Comparison of ENCODE assay signal across 10 mouse cellular contexts in the genomic region with DNA sequence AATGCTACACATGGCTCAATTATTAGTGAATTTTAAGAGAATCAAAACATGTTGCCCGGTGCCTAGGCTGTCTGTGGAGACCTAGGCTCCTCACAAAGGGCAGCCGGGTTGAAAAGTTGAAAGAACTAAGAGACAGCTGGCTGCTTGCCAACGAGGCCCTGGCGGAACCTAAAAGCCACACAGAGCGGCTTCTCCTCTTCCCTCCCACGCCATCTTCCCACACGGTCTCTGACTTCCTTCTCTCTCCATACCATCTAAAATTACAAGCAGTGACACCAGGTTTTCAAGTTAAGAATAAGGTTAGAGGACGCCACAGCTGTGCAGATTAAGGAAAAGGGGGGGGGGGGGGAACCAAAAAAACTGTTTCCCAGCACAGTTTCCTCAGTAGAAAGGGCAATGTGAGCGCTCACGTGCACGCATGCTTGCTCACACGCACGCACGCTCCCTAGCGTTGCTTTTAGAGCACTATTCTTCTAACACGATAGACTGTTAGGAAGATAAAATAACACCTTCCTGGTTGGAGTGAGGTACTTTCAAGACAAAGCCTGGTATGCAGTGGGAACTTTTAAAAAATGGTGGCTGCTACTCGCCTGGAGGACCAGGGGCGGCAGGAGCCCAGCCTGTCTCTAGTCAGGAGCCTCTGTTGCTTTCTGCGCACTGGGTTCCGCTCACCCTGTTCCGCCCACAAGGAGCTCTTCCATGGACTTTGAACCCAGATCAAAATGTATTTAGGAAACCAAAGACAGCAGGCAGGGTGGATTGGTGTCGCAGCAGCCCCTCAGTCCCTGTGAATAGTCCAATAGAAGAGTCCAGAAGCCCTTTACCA. TPM values are rescaled to one million over a fixed set of nuclear protein-coding genes. Genes with fewer than 3 reads are reported as not detected.
A peak's percentile ranks its signal among the peaks of the same experiment; 100 is the strongest.
DNase-seq lines count a peak whose midpoint lies in the region; ATAC-seq and TF ChIP-seq lines count a peak whose summit lies in the region.
"Had no signal": no experiment of that assay in that cellular context is flagged by ENCODE, and none has a peak within 500 bp of the region (broad histone marks: within the 10 kb centered on the region; RNA-seq: fewer than 3 reads in every experiment).

No protein-coding gene starts in this region.

- no peak overlapping the region for H3K27ac ChIP-seq in hindbrain, embryonic 14.5 days
- no peak overlapping the region for H3K27ac ChIP-seq in hindbrain, embryonic 16.5 days (ENCODE audit: low read depth, low read length)
- H3K27ac ChIP-seq in ES-Bruce4 (ENCODE audit: insufficient read depth, low read length) = no peak overlapping the region
- no peak overlapping the region for H3K27ac ChIP-seq in intestine, embryonic 16.5 days (ENCODE audit: low read length)
- H3K27ac ChIP-seq: limb, embryonic 12.5 days; stomach, embryonic 15.5 days had no signal

- peak; percentile 51 for DNase-seq in hindbrain, embryonic 14.5 days (ENCODE audit: low spot score)
- peak; percentile 46 for DNase-seq in embryo, embryonic 10.5 days (ENCODE audit: low spot score)
- DNase-seq in left cerebral cortex, adult 18-20 months (ENCODE audit: low spot score in 2 of 2) = no peak
- no peak for DNase-seq in urinary bladder, postnatal 4 days (ENCODE audit: low spot score in 2 of 2)

- WGBS in hindbrain, embryonic 14.5 days = 58% methylated on average over 22 of the region's 22 CpGs
- WGBS in hindbrain, embryonic 16.5 days = 54% methylated on average over 22 of the region's 22 CpGs
- 58% methylated on average over 22 of the region's 22 CpGs for WGBS in intestine, embryonic 16.5 days

- H3K27me3 ChIP-seq in hindbrain, embryonic 14.5 days (ENCODE audit: control insufficient read depth, insufficient read depth, low read length) = no peaks in the 10 kb centered on the region
- no peaks in the 10 kb centered on the region for H3K27me3 ChIP-seq in hindbrain, embryonic 16.5 days (replicated peaks; ENCODE audit: control insufficient read depth, insufficient read depth, low read length)
- no peaks in the 10 kb centered on the region for H3K27me3 ChIP-seq in ES-Bruce4 (ENCODE audit: control insufficient read depth, insufficient read depth, low read length, poor library complexity, severe bottlenecking)
- H3K27me3 ChIP-seq in intestine, embryonic 16.5 days (replicated peaks; ENCODE audit: control insufficient read depth, insufficient read depth, low read length) = no peaks in the 10 kb centered on the region
- H3K27me3 ChIP-seq: limb, embryonic 12.5 days; stomach, embryonic 15.5 days had no signal

- no peak for TF ChIP-seq POLR2A in ES-Bruce4 (IDR thresholded peaks at IDR 0.05; ENCODE audit: insufficient read depth, low read length)

- H3K36me3 ChIP-seq in hindbrain, embryonic 14.5 days (replicated peaks; ENCODE audit: control insufficient read depth, insufficient read depth) = no peaks in the 10 kb centered on the region
- H3K36me3 ChIP-seq in hindbrain, embryonic 16.5 days (ENCODE audit: control insufficient read depth, insufficient read depth, low read length) = no peaks in the 10 kb centered on the region
- no peaks in the 10 kb centered on the region for H3K36me3 ChIP-seq in ES-Bruce4 (ENCODE audit: control insufficient read depth, insufficient read depth, low read length, poor library complexity, severe bottlenecking)
- no peaks in the 10 kb centered on the region for H3K36me3 ChIP-seq in intestine, embryonic 16.5 days (ENCODE audit: control insufficient read depth, insufficient read depth, low read length)
- H3K36me3 ChIP-seq: limb, embryonic 12.5 days; stomach, embryonic 15.5 days had no signal

- no peaks in the 10 kb centered on the region for H3K9me3 ChIP-seq in hindbrain, embryonic 14.5 days (ENCODE audit: control insufficient read depth, low read length)
- no peaks in the 10 kb centered on the region for H3K9me3 ChIP-seq in hindbrain, embryonic 16.5 days (ENCODE audit: control insufficient read depth, low read length)
- no peaks in the 10 kb centered on the region for H3K9me3 ChIP-seq in ES-Bruce4 (replicated peaks; ENCODE audit: control insufficient read depth, insufficient read depth, low read length, poor library complexity, severe bottlenecking)
- no peaks in the 10 kb centered on the region for H3K9me3 ChIP-seq in intestine, embryonic 16.5 days (ENCODE audit: control insufficient read depth, low read length)
- H3K9me3 ChIP-seq: limb, embryonic 12.5 days; stomach, embryonic 15.5 days had no signal

- H3K9ac ChIP-seq in hindbrain, embryonic 14.5 days = no peak overlapping the region
- no peak overlapping the region for H3K9ac ChIP-seq in hindbrain, embryonic 16.5 days (ENCODE audit: low read depth, low read length)
- H3K9ac ChIP-seq in ES-Bruce4 (ENCODE audit: low read depth, poor library complexity, severe bottlenecking) = 0 out of 2 replicates have a peak overlapping the region, but pooled peaks have one; percentile 3
- H3K9ac ChIP-seq in intestine, embryonic 16.5 days (ENCODE audit: low read depth, low read length) = no peak overlapping the region
- H3K9ac ChIP-seq: limb, embryonic 12.5 days; stomach, embryonic 15.5 days had no signal

- no peak for TF ChIP-seq EP300 in ES-Bruce4 (IDR thresholded peaks at IDR 0.05; ENCODE audit: insufficient read depth, low read depth, low read length)

- H3K4me2 ChIP-seq in hindbrain, embryonic 14.5 days (replicated peaks) = no peak overlapping the region
- no peak overlapping the region for H3K4me2 ChIP-seq in hindbrain, embryonic 16.5 days (ENCODE audit: low read length)
- no peak overlapping the region for H3K4me2 ChIP-seq in intestine, embryonic 16.5 days (ENCODE audit: low read depth, low read length)
- H3K4me2 ChIP-seq: limb, embryonic 12.5 days; stomach, embryonic 15.5 days had no signal

- H3K4me3 ChIP-seq in hindbrain, embryonic 14.5 days (replicated peaks; ENCODE audit: low read length) = no peak overlapping the region
- no peak overlapping the region for H3K4me3 ChIP-seq in hindbrain, embryonic 16.5 days (ENCODE audit: low read length)
- no peak overlapping the region for H3K4me3 ChIP-seq in ES-Bruce4 (ENCODE audit: low read depth, low read length)
- no peak overlapping the region for H3K4me3 ChIP-seq in intestine, embryonic 16.5 days (ENCODE audit: low read length)
- H3K4me3 ChIP-seq: limb, embryonic 12.5 days; stomach, embryonic 15.5 days had no signal

- H3K4me1 ChIP-seq in hindbrain, embryonic 14.5 days (replicated peaks; ENCODE audit: control insufficient read depth, insufficient read depth, low read length) = no peaks in the 10 kb centered on the region
- no peaks in the 10 kb centered on the region for H3K4me1 ChIP-seq in hindbrain, embryonic 16.5 days (ENCODE audit: control insufficient read depth, insufficient read depth, low read depth, low read length)
- H3K4me1 ChIP-seq in ES-Bruce4 (ENCODE audit: control insufficient read depth, insufficient read depth, low read length) = no peaks in the 10 kb centered on the region
- H3K4me1 ChIP-seq in intestine, embryonic 16.5 days (ENCODE audit: control insufficient read depth, insufficient read depth, low read length) = peaks cover 14% of the 10 kb centered on the region

- no peak for ATAC-seq in hindbrain, embryonic 14.5 days (ENCODE audit: low FRiP score)
- no peak for ATAC-seq in hindbrain, embryonic 16.5 days
- peak; percentile 11; the same call in 1 of the 2 replicates for ATAC-seq in intestine, embryonic 16.5 days
- ATAC-seq in megakaryocyte-erythroid progenitor cell, adult 5-6 weeks (replicated peaks; ENCODE audit: low FRiP score, low TSS enrichment, poor library complexity, severe bottlenecking) = peak; percentile 50; the same call in 1 of the 2 replicates

- TF ChIP-seq CTCF in ES-Bruce4 (IDR thresholded peaks at IDR 0.05; ENCODE audit: low read depth, low read length) = no peak

RNA-seq across cellular contexts. Expression of a gene that starts 54.5 kb away (rescaled TPM):
- 58.9 and 61.6 TPM in 2 replicates for polyA plus RNA-seq in hindbrain, embryonic 14.5 days (2014; fragmentation: Nextera tagmentation; extraction: Ambion mirVana)
- polyA plus RNA-seq in hindbrain, embryonic 16.5 days (2015; fragmentation: Nextera tagmentation; extraction: Ambion mirVana) = 49.7 and 57.8 TPM in 2 replicates
- polyA plus RNA-seq in ES-Bruce4 (2011; ENCODE audit: insufficient read depth, insufficient read length, low read depth, missing spikeins) = 80.9 and 98.7 TPM in 2 replicates
- 27.4 and 30.0 TPM in 2 replicates for polyA plus RNA-seq in intestine, embryonic 16.5 days (2015; fragmentation: Nextera tagmentation; extraction: Ambion mirVana)
- 9.1 and 14.2 TPM in 2 replicates for total RNA-seq in megakaryocyte-erythroid progenitor cell, adult 5-6 weeks (2014; fragmentation: Nextera tagmentation)
- 0.88 and 1.6 TPM in 2 replicates for total RNA-seq in megakaryocyte-erythroid progenitor cell, adult 5-6 weeks (2017)
- 10 to 100 TPM; 61.9 to 68.9 TPM for total RNA-seq in left cerebral cortex, adult 18-20 months (2021)

RNA-seq across cellular contexts. Expression of a gene that starts 58.8 kb away (rescaled TPM):
- 96.7 and 99.6 TPM in 2 replicates for polyA plus RNA-seq in hindbrain, embryonic 14.5 days (2014; fragmentation: Nextera tagmentation; extraction: Ambion mirVana)
- 72.9 and 75.7 TPM in 2 replicates for polyA plus RNA-seq in hindbrain, embryonic 16.5 days (2015; fragmentation: Nextera tagmentation; extraction: Ambion mirVana)
- polyA plus RNA-seq in ES-Bruce4 (2011; ENCODE audit: insufficient read depth, insufficient read length, low read depth, missing spikeins) = 152 and 161 TPM in 2 replicates
- polyA plus RNA-seq in intestine, embryonic 16.5 days (2015; fragmentation: Nextera tagmentation; extraction: Ambion mirVana) = 86.1 and 108 TPM in 2 replicates
- total RNA-seq in megakaryocyte-erythroid progenitor cell, adult 5-6 weeks (2014; fragmentation: Nextera tagmentation) = 180 and 183 TPM in 2 replicates
- total RNA-seq in megakaryocyte-erythroid progenitor cell, adult 5-6 weeks (2017) = 203 and 229 TPM in 2 replicates
- total RNA-seq in left cerebral cortex, adult 18-20 months (2021) = 10 to 100 TPM; 40.3 to 44.7 TPM

Comparison
In these comparisons a context has a peak if more than half of its experiments do, and no peak if none do; other contexts are left out.
1. ATAC-seq: peak in intestine, embryonic 16.5 days (single experiment) and megakaryocyte-erythroid progenitor cell, adult 5-6 weeks (single experiment); none in hindbrain, embryonic 14.5 days (single experiment) and hindbrain, embryonic 16.5 days (single experiment).
2. DNase-seq: peak in hindbrain, embryonic 14.5 days (single experiment) and embryo, embryonic 10.5 days (single experiment); none in left cerebral cortex, adult 18-20 months (0 of 2) and urinary bladder, postnatal 4 days (0 of 2).